Mouse (Mus musculus) CD4-positive naive resting alpha-beta T cell, adult 76 days (primary cell): ENCODE results near the gene Gm10338. TPM values are rescaled to one million over a fixed set of nuclear protein-coding genes. Genes with fewer than 3 reads are reported as not detected.

ENCODE experiments used
- total RNA-seq: library from RNA; stranded (reverse); gene quantifications from one replicate; pipeline ENCODE4 v1.2.4, GENCODE M21; 2023

Gene Gm10338
- total RNA-seq: not detected

GRCm38 (mm10) chr14:7595492-7595891 is at the start of gene Gm10338:
Gm10338 (minus strand) TSS chr14:7595592.

GRCm38 (mm10) chr14:7643872-7644271 is 48.5 kb upstream of the Gm10338 start, which contains the start of gene Gm10128:
Gm10128 (minus strand) TSS chr14:7643972.

GRCm38 (mm10) chr14:7568382-7568781 is 27.0 kb downstream of the Gm10338 start, which contains the start of gene Gm3558:
Gm3558 (minus strand) TSS chr14:7568566.

Other genes starting within 250 kb of the Gm10338 start
- not detected for gene Gm8374, start 230.5 kb downstream of the Gm10338 start, total RNA-seq
- gene Gm3755, start 144.7 kb downstream of the Gm10338 start, total RNA-seq: not detected
- not detected for gene Gm3752, start 111.8 kb downstream of the Gm10338 start, total RNA-seq
- not detected for gene Gm3558, start 27.0 kb downstream of the Gm10338 start, total RNA-seq
- not detected for gene Gm10128, start 48.4 kb upstream of the Gm10338 start, total RNA-seq
- not detected for gene Gm26661, start 196.0 kb upstream of the Gm10338 start, total RNA-seq
- gene Flnb, start 222.4 kb upstream of the Gm10338 start, total RNA-seq: 34.1 TPM